Mouse (Mus musculus) olfactory bulb, adult 2 months (tissue): ENCODE data around the gene Aebp2. TPM values are rescaled to one million over a fixed set of nuclear protein-coding genes. Genes with fewer than 3 reads are reported as not detected.
A peak's percentile ranks its signal among the peaks of the same experiment; 100 is the strongest.
"Not testable (repeated sequence)": the region's sequence is repeated elsewhere in the genome, so short reads cannot be mapped to it uniquely, and the experiment has no call there.

ENCODE experiments used
- H3K27ac ChIP-seq: fragments of 200-500 bp; 2 replicates; pipeline ENCODE4 v1.5.1; 2012; ENCODE audit warnings: low read depth, low read length; ENCODE audit not compliant: insufficient read depth
- H3K4me1 ChIP-seq: fragments of 200-500 bp; 2 replicates; pipeline ENCODE4 v1.6.1; 2012; ENCODE audit warnings: low read length; ENCODE audit not compliant: control insufficient read depth, insufficient read depth
- H3K4me3 ChIP-seq: fragments of 200-500 bp; 2 replicates; pipeline ENCODE4 v1.5.1; 2012; ENCODE audit warnings: mild to moderate bottlenecking, low read depth, low read length, moderate library complexity; ENCODE audit not compliant: insufficient read depth
- CTCF ChIP-seq: fragments of 200-500 bp; IDR thresholded peaks from 2 replicates; pipeline ENCODE4 v1.5.1; 2012; ENCODE audit warnings: low read depth, mild to moderate bottlenecking, low read length, moderate library complexity; ENCODE audit not compliant: insufficient read depth
- POLR2A ChIP-seq: fragments of 200-500 bp; IDR thresholded peaks from 2 replicates; pipeline ENCODE4 v1.6.1; 2012; ENCODE audit warnings: mild to moderate bottlenecking, low read depth, low read length, moderate library complexity; ENCODE audit not compliant: insufficient read depth
- WGBS: fragments of 180-500 bp; shearing (Covaris S2); methylation state at CpG from one replicate; pipeline ENCODE4 v1.1.7; 2018; 5-methylcytosine and 5-hydroxymethylcytosine counted together
- polyA plus RNA-seq: library from polyadenylated mRNA; stranded (reverse); fragments of >200 nt; gene quantifications from 2 replicates; pipeline ENCODE4 v1.2.4, GENCODE M21; 2012; ENCODE audit warnings: low replicate concordance; ENCODE audit not compliant: missing spikeins, insufficient read depth, insufficient read length

Gene Aebp2
- polyA plus RNA-seq, 1 experiment, result not detected

DNA sequence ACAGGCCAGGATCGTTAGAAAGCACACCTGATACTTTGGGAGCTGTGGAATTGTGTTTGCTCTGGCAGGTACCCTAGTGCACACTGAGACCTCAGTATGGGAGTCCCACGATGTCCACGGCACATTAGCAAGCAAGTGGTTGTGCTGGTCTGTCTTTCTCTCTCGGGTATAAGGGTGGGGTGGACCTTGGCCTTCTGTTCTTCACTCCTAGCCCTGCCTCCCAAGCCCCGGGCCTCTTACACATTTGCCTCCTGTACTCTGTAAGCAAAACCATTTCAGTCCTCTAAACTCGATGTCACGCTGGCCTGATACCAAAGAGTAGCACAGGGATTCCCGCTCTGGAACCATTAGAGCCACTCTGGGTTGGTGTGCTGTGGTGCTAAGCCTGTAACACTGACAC lies 29.8 kb upstream of the Aebp2 start:
- Histone ChIP-seq H3K4me3 (no peak overlapping the region), H3K27ac (peak overlapping the region; percentile 45; the same call in 1 of the 2 replicates), H3K4me1 (peaks cover 8% of the 10 kb centered on the region)
- TF ChIP-seq POLR2A (no peak), CTCF (no peak)
- WGBS, result 82% methylated on average over 8 of the region's 8 CpGs

DNA sequence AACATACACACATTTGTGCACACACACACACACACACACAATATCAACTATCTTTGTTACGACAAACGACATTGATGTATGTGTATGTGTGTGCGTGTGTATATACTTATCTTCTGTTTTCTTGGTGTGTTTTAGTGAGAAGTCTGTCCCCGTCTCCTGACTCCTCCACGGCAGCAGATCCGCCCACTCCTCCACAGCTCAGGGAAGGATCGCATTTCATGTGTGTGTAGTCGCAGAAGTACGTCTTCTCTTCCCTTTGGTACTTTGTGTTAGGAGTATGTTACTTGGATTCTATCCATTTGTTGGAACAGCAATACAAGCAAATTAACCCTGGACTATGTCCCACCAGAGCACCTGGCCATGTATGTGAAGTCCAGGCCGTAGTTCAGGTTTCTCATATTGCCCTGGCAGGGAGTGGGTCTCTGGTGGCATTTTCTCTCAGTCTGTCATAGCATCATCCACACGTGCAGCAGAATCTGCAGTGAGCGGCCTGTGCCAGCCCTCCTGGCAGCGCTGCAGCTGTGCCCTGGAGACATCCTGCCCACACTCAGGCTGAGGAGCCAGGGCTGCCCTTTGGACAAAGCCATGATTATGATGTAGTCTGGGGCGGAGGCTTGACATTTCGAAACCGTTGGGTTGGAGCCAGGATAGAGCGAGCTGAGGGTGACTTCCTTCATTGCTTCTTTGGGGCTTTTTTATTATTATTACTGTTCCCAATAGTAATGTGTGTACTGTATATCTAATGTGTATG lies 28.9 kb upstream of the Aebp2 start:
- Histone ChIP-seq H3K4me3 (no peak overlapping the region), H3K27ac (peak overlapping the region; percentile 45; the same call in 1 of the 2 replicates), H3K4me1 (peaks cover 8% of the 10 kb centered on the region)
- 34% methylated on average over 17 of the region's 17 CpGs for WGBS
- TF ChIP-seq POLR2A (no peak), CTCF (no peak)

DNA sequence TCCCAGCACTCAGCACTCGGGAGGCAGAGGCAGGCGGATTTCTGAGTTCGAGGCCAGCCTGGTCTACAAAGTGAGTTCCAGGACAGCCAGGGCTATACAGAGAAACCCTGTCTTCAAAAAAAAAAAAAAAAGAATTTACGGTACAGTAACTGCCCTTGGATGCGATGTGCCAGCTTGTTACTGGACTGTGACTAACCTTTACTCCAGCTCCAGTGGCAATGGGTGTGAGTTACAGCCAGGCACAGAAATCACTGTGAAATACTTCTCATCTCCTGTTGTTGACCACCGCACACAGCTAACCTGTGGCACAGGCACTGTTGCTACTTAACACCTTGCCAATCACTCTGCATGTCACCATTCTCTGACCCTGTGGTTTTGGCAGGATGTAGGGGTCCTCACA lies 26.9 kb upstream of the Aebp2 start:
- not testable (repeated sequence) for H3K4me1 ChIP-seq, H3K27ac ChIP-seq, H3K4me3 ChIP-seq
- WGBS, result 96% methylated on average over 6 of the region's 6 CpGs

DNA sequence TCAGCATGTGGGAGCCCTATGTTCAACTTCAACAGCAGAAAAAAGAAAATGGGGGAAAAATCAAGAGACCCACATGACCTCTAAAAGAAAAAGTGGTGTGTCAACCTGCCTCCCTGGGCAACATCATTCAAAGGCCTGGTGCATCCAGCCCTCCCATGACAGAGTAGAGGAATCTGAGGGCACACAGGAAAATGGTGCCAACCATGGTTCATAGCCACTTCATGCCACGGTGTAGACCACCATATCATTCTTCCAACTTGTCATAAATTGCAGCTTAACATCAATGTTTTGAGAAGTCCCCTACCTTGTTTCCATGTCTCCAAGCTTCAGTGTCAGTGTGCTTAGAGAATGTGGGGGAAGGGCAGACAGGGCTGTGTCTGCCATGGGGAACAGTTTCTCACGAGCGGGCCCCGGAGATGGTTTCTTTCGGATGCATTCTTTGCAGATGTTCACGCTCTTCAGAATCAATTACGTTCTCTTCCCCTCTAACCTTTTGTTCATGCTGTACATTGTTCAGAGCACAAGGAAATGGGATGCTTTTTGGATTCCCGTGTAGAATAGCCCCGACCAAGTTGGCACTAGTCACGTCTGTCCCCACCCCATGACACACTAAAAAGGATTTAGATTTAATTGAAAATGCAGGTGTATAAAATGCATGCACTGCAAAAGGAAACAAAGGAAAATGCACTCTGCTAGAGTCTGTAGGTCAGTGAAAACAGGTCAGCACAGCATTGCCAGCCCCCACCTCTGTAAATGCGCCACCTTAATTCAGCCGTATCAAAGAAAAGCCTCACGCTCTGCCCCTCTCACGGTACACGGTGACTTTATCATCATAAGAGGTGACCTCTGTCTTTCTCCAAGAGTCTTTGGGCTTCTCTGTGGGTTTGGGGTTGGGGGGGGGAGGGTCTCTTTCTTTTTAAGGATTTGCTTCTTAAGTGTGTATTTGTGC lies 24.8 kb upstream of the Aebp2 start:
- Histone ChIP-seq H3K27ac (no peak overlapping the region), H3K4me1 (peaks cover 7% of the 10 kb centered on the region), H3K4me3 (no peak overlapping the region)
- TF ChIP-seq CTCF (no peak), POLR2A (no peak)
- 72% methylated on average over 15 of the region's 15 CpGs for WGBS

DNA sequence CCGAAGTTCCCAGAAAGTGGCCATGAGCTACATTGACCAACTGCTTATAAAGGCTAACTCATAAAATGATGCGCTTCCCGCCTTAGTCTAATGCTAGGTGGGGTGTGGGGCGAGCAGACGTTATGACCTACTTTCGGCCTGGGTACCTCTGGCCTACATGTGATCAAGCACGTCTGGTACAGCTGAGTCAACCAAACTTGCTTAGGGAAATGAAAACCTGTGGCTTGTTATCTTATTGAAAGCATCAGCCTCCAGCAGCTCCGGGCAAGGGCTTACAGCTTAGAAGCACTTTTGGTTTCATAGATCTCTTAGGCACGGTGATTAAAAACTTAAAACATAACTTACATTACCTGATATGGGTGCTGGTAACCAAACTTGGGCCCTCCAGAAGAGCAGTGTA lies 23.9 kb upstream of the Aebp2 start:
- Histone ChIP-seq H3K4me3 (no peak overlapping the region), H3K4me1 (peaks cover 3% of the 10 kb centered on the region), H3K27ac (no peak overlapping the region)
- TF ChIP-seq POLR2A, result no peak
- no peak for TF ChIP-seq CTCF
- WGBS, result 87% methylated on average over 9 of the region's 9 CpGs

DNA sequence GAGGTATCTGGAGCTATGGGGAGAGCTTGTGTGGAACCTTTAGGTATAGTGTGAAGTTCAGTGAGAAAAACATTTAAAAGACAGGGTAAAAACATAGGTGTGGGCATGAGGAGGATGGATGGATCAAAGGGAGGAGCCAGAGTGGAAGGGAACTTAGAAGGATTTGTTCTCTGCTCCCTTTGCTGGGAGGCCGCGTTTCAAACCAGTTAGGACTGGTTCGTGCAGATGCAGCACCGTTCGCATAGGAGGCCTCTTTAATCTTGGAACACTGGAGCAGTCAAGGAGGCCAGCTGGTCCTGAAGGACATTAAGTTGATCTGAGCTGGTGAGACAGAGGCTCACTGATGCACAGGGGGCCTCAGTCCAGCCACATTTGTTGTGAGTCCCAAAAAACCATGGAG lies 23.1 kb upstream of the Aebp2 start:
- TF ChIP-seq POLR2A (no peak), CTCF (no peak)
- Histone ChIP-seq H3K4me1 (no peaks in the 10 kb centered on the region), H3K27ac (no peak overlapping the region), H3K4me3 (no peak overlapping the region)
- 87% methylated on average over 5 of the region's 5 CpGs for WGBS

DNA sequence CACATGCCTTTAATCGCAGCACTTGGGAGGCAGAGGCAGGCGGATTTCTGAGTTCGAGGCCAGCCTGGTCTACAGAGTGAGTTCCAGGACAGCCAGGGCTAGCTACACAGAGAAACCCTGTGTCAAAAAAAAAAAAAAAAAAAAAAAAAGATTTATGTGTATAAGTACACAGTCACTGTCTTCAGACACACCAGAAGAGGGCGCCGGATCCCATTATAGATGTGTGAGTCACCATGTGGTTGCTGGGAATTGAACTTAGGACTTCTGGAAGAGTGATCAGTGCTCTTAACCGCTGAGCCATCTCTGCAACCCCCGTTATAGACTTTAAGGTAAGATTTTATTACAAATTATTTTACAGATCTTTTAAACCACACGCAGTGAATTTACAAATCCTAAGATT lies 21.8 kb upstream of the Aebp2 start:
- 96% methylated on average over 8 of the region's 8 CpGs for WGBS
- not testable (repeated sequence) for H3K4me3 ChIP-seq, H3K27ac ChIP-seq, H3K4me1 ChIP-seq

DNA sequence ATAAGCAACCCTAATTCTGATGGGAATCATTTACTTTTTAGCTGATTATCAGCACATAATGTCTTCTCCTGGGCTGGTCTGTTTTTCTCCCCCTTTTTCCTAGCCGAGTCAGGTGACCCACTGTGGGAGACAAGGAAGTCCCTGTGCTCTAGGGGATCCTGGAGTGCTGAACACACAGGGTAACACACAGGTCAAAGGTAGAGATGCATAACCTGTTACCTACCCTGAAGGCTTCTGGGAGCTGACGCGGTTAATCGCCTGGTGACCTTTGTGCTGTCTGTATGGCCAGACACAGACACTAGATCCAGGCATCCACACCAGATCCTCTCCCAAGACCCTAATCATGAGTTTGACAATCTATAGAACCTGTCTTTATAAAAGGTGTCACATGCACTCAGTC lies 21.3 kb upstream of the Aebp2 start:
- Histone ChIP-seq H3K4me3 (no peak overlapping the region), H3K27ac (no peak overlapping the region), H3K4me1 (peaks cover under 1% of the 10 kb centered on the region; the same call in 1 of the 2 replicates)
- TF ChIP-seq POLR2A, result no peak
- TF ChIP-seq CTCF, result no peak
- 95% methylated on average over 4 of the region's 4 CpGs for WGBS

DNA sequence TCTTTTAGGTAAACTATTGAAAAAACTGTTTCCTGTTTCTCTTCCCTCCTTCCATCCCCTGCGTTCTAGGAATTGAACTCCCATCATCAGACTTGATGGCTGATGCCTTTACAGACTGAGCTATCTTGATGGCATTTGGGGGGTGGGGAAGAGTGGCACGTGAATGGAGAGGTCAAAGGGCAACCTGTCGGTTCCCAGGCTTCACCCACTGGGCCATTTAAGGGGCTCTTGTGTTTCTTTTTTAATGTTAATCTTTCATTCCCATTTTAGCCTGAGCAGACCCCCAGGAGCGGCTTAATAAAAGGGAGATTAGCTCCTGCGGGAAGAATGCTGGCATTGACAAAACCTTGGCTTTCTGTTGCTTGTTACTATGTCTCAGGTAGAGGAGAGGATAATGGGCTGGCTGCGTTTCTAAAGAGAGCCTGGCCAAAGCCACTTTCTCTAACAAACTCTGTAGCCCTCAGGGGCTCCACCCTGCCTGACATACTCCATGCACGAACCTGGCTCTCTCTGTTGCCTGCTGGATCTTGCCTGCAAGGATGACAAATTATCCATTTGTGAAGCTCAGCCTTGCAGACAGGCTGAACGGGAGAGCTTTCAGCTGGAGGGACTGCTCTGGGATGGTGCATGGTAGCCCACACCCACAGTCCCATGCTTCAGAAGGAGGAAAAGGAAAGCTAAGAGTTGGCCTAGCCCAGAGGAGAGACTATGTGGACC lies 19.1 kb upstream of the Aebp2 start:
- TF ChIP-seq POLR2A (no peak), CTCF (no peak)
- Histone ChIP-seq H3K4me3 (no peak overlapping the region), H3K27ac (no peak overlapping the region), H3K4me1 (peaks cover 3% of the 10 kb centered on the region; the same call in 1 of the 2 replicates)
- WGBS, result 33% methylated on average over 8 of the region's 8 CpGs

DNA sequence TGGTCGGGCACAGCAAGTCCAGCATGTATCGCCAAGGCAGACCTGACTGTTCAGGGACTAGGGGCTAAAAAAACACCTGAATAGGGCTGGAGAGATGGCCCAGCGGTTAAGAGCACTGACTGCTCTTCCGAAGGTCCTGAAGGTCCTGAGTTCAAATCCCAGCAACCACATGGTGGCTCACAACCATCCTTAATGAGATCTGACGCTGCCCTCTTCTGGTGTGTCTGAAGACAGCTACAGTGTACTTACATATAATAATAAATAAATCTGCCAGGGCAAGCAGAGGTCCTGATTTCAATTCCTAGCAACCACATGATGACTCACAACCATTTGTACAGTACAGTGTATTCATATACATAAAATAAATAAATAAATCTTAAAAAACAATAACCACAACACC lies 17.3 kb upstream of the Aebp2 start:
- H3K4me3 ChIP-seq, H3K4me1 ChIP-seq, H3K27ac ChIP-seq: not testable (repeated sequence)
- 71% methylated on average over 5 of the region's 5 CpGs for WGBS
